Mouse (Mus musculus) left cerebral cortex, postnatal 14 days (tissue): ENCODE results near the gene Reep3. TPM values are rescaled to one million over a fixed set of nuclear protein-coding genes. Genes with fewer than 3 reads are reported as not detected.
A peak's percentile ranks its signal among the peaks of the same experiment; 100 is the strongest.

ENCODE experiments used
- DNase-seq, 2 experiments: peaks; one replicate each; pipeline ENCODE4 v3.0.0; 2021 to 2022; ENCODE audit warnings: low spot score in 2 of 2, mixed read lengths in 1 of 2
- intact Hi-C: fragments of 180-260 bp; cut with DNase I; formaldehyde crosslinking; loops from one replicate; pipeline ENCODE4 v1.15.1; 2025
- total RNA-seq, 2 experiments: library from RNA; stranded (reverse); gene quantifications; 2 replicates each; pipeline ENCODE4 v1.2.3; 2021

Reep3 gene
- total RNA-seq, 2 experiments from 2014 or later: 24.2 to 26.3 TPM

- DNase-seq: no peak
- intact Hi-C loops: no loop called here
Observed at GRCm38 (mm10) chr10:67090611-67091010, 6.1 kb downstream of the Reep3 start.

- intact Hi-C loops: no loop called here
- DNase-seq: no peak
Observed at GRCm38 (mm10) chr10:67087447-67088226, 9.1 kb downstream of the Reep3 start.

- intact Hi-C loops: no loop called here
Observed at GRCm38 (mm10) chr10:67085916-67086315, 10.8 kb downstream of the Reep3 start.

GRCm38 (mm10) chr10:67085124-67085523 is 11.6 kb downstream of the Reep3 start:
- intact Hi-C loops: no loop called here
- DNase-seq: no peak

More at GRCm38 (mm10) chr10:67085916-67086315, 10.8 kb downstream of the Reep3 start:
- DNase-seq: no peak

GRCm38 (mm10) chr10:67083446-67084166 is 13.1 kb downstream of the Reep3 start:
- intact Hi-C loops: loop anchor here (5.0 kb wide), 1 partner anchor 36 kb away; no protein-coding TSS in a partner anchor
- DNase-seq: no peak

- intact Hi-C loops: loop anchor here (5.0 kb wide), 1 partner anchor 35 kb away; no protein-coding TSS in a partner anchor
- DNase-seq: no peak
Observed at GRCm38 (mm10) chr10:67082531-67082930, 14.2 kb downstream of the Reep3 start.

GRCm38 (mm10) chr10:67081206-67082007 is 15.3 kb downstream of the Reep3 start:
- intact Hi-C loops: loop anchor here (5.0 kb wide), 1 partner anchor 34 kb away; no protein-coding TSS in a partner anchor
- DNase-seq: no peak

GRCm38 (mm10) chr10:67079030-67079429 is 17.7 kb downstream of the Reep3 start:
- DNase-seq: no peak
- intact Hi-C loops: no loop called here

- intact Hi-C loops: no loop called here
- peak; percentile 72 to 83 for DNase-seq
Observed at GRCm38 (mm10) chr10:67075931-67076878, 20.5 kb downstream of the Reep3 start.

- intact Hi-C loops: no loop called here
- no peak for DNase-seq
Observed at GRCm38 (mm10) chr10:67073577-67073976, 23.2 kb downstream of the Reep3 start.

- intact Hi-C loops: no loop called here
- DNase-seq: no peak
Observed at GRCm38 (mm10) chr10:67072600-67072999, 24.1 kb downstream of the Reep3 start.

- intact Hi-C loops: no loop called here
- no peak for DNase-seq
Observed at GRCm38 (mm10) chr10:67071884-67072283, 24.9 kb downstream of the Reep3 start.

GRCm38 (mm10) chr10:67071389-67071788 is 25.4 kb downstream of the Reep3 start:
- no peak for DNase-seq
- intact Hi-C loops: no loop called here

GRCm38 (mm10) chr10:67069013-67069412 is 27.7 kb downstream of the Reep3 start:
- intact Hi-C loops: no loop called here
- DNase-seq: no peak

GRCm38 (mm10) chr10:67066421-67066820 is 30.3 kb downstream of the Reep3 start:
- DNase-seq: no peak
- intact Hi-C loops: no loop called here

- intact Hi-C loops: no loop called here
Observed at GRCm38 (mm10) chr10:67065927-67066326, 30.8 kb downstream of the Reep3 start.

GRCm38 (mm10) chr10:67065277-67065887 is 31.4 kb downstream of the Reep3 start:
- intact Hi-C loops: no loop called here
- no peak for DNase-seq

More at GRCm38 (mm10) chr10:67065927-67066326, 30.8 kb downstream of the Reep3 start:
- no peak for DNase-seq

- intact Hi-C loops: no loop called here
- DNase-seq: no peak
Observed at GRCm38 (mm10) chr10:67061823-67062222, 34.9 kb downstream of the Reep3 start.
